Mouse (Mus musculus): Measurements from ENCODE around the gene Ywhab. TPM values are rescaled to one million over a fixed set of nuclear protein-coding genes. Genes with fewer than 3 reads are reported as not detected.

Gene Ywhab
- 10 to 100 TPM; 34.7 to 37.9 TPM for total RNA-seq (2021)
- long read RNA-seq, experiment 1, transcript Ywhab-201 (6 exons, 3,013 nt) = major isoform, 18 of 46 reads
- long read RNA-seq, experiment 1, partial matches to known transcripts = 0 of 46 reads
- long read RNA-seq, experiment 1, other reads (novel, unspliced or antisense) = 28 of 46 reads
- long read RNA-seq, experiment 2, transcript Ywhab-201 (6 exons, 3,013 nt) = major isoform, 38 of 88 reads
- long read RNA-seq, experiment 2, partial matches to known transcripts = 4 of 88 reads
- long read RNA-seq, experiment 2, other reads (novel, unspliced or antisense) = 46 of 88 reads

- DNase-seq = peak in 1 of 2 experiments; percentile 92
These were observed at the start of gene Ywhab for GRCm38 (mm10) chr2:163994654-163994976. TSS of gene Ywhab (plus strand) at chr2:163994960.

GRCm38 (mm10) chr2:163946221-163946620 is 48.5 kb upstream of the Ywhab start:
- no peak for DNase-seq
- intact Hi-C loops (cut with DNase I) = loop anchor here (2.0 kb wide), 1 partner anchor 87 kb away; no protein-coding TSS in a partner anchor

More at GRCm38 (mm10) chr2:163994654-163994976, at the start of gene Ywhab:
- intact Hi-C loops (cut with DNase I) = no loop called here

- intact Hi-C loops (cut with DNase I) = loop anchor here (2.0 kb wide), 1 partner anchor 89 kb away; no protein-coding TSS in a partner anchor
- no peak for DNase-seq
These were observed 46.8 kb upstream of the Ywhab start for GRCm38 (mm10) chr2:163947976-163948375.

- intact Hi-C loops (cut with DNase I) = loop anchor here (1.0 kb wide), 1 partner anchor 93 kb away; no protein-coding TSS in a partner anchor
- peak; percentile 29 to 35 for DNase-seq
These were observed 43.0 kb upstream of the Ywhab start for GRCm38 (mm10) chr2:163951770-163952169.

- intact Hi-C loops (cut with DNase I) = no loop called here
- DNase-seq = no peak
These were observed 41.0 kb upstream of the Ywhab start for GRCm38 (mm10) chr2:163953622-163954310.

GRCm38 (mm10) chr2:163964606-163965560 is 29.9 kb upstream of the Ywhab start:
- DNase-seq = no peak
- intact Hi-C loops (cut with DNase I) = loop anchor here (5.0 kb wide), 1 partner anchor 108 kb away; no protein-coding TSS in a partner anchor

- no peak for DNase-seq
- intact Hi-C loops (cut with DNase I) = loop anchor here (5.0 kb wide), 1 partner anchor 108 kb away; no protein-coding TSS in a partner anchor
These were observed 29.1 kb upstream of the Ywhab start for GRCm38 (mm10) chr2:163965706-163966105.

GRCm38 (mm10) chr2:163968581-163968980 is 26.2 kb upstream of the Ywhab start:
- no peak for DNase-seq
- intact Hi-C loops (cut with DNase I) = loop anchor here (5.0 kb wide), 1 partner anchor 111 kb away; no protein-coding TSS in a partner anchor

- intact Hi-C loops (cut with DNase I) = no loop called here
- no peak for DNase-seq
These were observed 24.4 kb upstream of the Ywhab start for GRCm38 (mm10) chr2:163970326-163970725.

- intact Hi-C loops (cut with DNase I) = no loop called here
- DNase-seq = no peak
These were observed 20.7 kb upstream of the Ywhab start for GRCm38 (mm10) chr2:163974056-163974455.

- intact Hi-C loops (cut with DNase I) = no loop called here
- no peak for DNase-seq
These were observed 18.3 kb upstream of the Ywhab start for GRCm38 (mm10) chr2:163976448-163976847.

- intact Hi-C loops (cut with DNase I) = no loop called here
- DNase-seq = no peak
These were observed 7.5 kb upstream of the Ywhab start for GRCm38 (mm10) chr2:163987233-163987632.

- no peak for DNase-seq
- intact Hi-C loops (cut with DNase I) = no loop called here
These were observed 1.9 kb upstream of the Ywhab start for GRCm38 (mm10) chr2:163992871-163993270.

- peak; percentile 27 to 79 for DNase-seq
- intact Hi-C loops (cut with DNase I) = no loop called here
These were observed 460 bp downstream of the Ywhab start for GRCm38 (mm10) chr2:163994977-163995862.

- intact Hi-C loops (cut with DNase I) = no loop called here
- no peak for DNase-seq
These were observed 1.5 kb downstream of the Ywhab start for GRCm38 (mm10) chr2:163996275-163996674.

GRCm38 (mm10) chr2:163996899-163997298 is 2.1 kb downstream of the Ywhab start:
- intact Hi-C loops (cut with DNase I) = no loop called here
- DNase-seq = no peak

- intact Hi-C loops (cut with DNase I) = no loop called here
- DNase-seq = no peak
These were observed 4.2 kb downstream of the Ywhab start for GRCm38 (mm10) chr2:163998981-163999380.

GRCm38 (mm10) chr2:164002637-164003036 is 7.9 kb downstream of the Ywhab start:
- intact Hi-C loops (cut with DNase I) = no loop called here
- no peak for DNase-seq

GRCm38 (mm10) chr2:164004503-164004902 is 9.7 kb downstream of the Ywhab start:
- DNase-seq = no peak
- intact Hi-C loops (cut with DNase I) = no loop called here

- intact Hi-C loops (cut with DNase I) = no loop called here
- no peak for DNase-seq
These were observed 12.2 kb downstream of the Ywhab start for GRCm38 (mm10) chr2:164006932-164007331.
